Mouse (Mus musculus) liver, adult 2 months (tissue): ENCODE results near the gene Rbm20.

Source experiments
- CTCF ChIP-seq: fragments of 200-500 bp; IDR thresholded peaks from 2 replicates; pipeline ENCODE4 v1.5.1; 2011; ENCODE audit warnings: low read depth, low read length, control low read depth
- POLR2A ChIP-seq: fragments of 200-500 bp; IDR thresholded peaks from 2 replicates; pipeline ENCODE4 v1.6.1; 2011; ENCODE audit warnings: low read length, control low read depth; ENCODE audit not compliant: insufficient read depth; ENCODE audit errors: extremely low read depth

- TF ChIP-seq POLR2A (no peak), CTCF (no peak)
Observed at GRCm38 (mm10) chr19:53816242-53816641, 139.1 kb downstream of the Rbm20 start.
